Mouse (Mus musculus): ENCODE measurements around the gene Ankzf1. TPM values are rescaled to one million over a fixed set of nuclear protein-coding genes. Genes with fewer than 3 reads are reported as not detected.
"Not testable (repeated sequence)": the region's sequence is repeated elsewhere in the genome, so short reads cannot be mapped to it uniquely, and the experiment has no call there.

The Ankzf1 gene
- polyA plus RNA-seq, 1 experiment from 2014 or later = 23.2 TPM

- Histone ChIP-seq H3K4me3 (no peak overlapping the region), H3K9ac (no peak overlapping the region), H3K4me1 (peaks cover 7% of the 10 kb centered on the region; the same call in 1 of the 2 replicates), H3K36me3 (no peaks in the 10 kb centered on the region), H3K27ac (no peak overlapping the region), H3K4me2 (no peak overlapping the region), H3K9me3 (no peaks in the 10 kb centered on the region), H3K27me3 (no peaks in the 10 kb centered on the region)
- no peak for ATAC-seq (ENCODE audit: borderline replicate concordance, extremely low read depth, low FRiP score, low TSS enrichment)
- 75% methylated on average over 7 of the region's 7 CpGs for WGBS
Observed at GRCm38 (mm10) chr1:75230335-75230994, 38.5 kb downstream of the Ankzf1 start.

- Histone ChIP-seq H3K27me3 (no peaks in the 10 kb centered on the region), H3K36me3 (no peaks in the 10 kb centered on the region), H3K4me2 (no peak overlapping the region), H3K9me3 (no peaks in the 10 kb centered on the region), H3K4me3 (no peak overlapping the region), H3K9ac (no peak overlapping the region), H3K27ac (no peak overlapping the region), H3K4me1 (peaks cover 12% of the 10 kb centered on the region; the same call in 1 of the 2 replicates)
- WGBS = 68% methylated on average over 4 of the region's 4 CpGs
- no peak for ATAC-seq (ENCODE audit: borderline replicate concordance, extremely low read depth, low FRiP score, low TSS enrichment)
Observed at GRCm38 (mm10) chr1:75231224-75231623, 39.3 kb downstream of the Ankzf1 start.

GRCm38 (mm10) chr1:75231664-75232152 is 39.8 kb downstream of the Ankzf1 start, which contains the start of gene A630095N17Rik:
A630095N17Rik (minus strand) TSS chr1:75232102.
- no peaks in the 10 kb centered on the region for H3K27me3 ChIP-seq
- no peak for ATAC-seq (ENCODE audit: borderline replicate concordance, extremely low read depth, low FRiP score, low TSS enrichment)

GRCm38 (mm10) chr1:75232489-75232888 is 40.5 kb downstream of the Ankzf1 start:
- H3K9me3 ChIP-seq; H3K4me3 ChIP-seq; H3K27me3 ChIP-seq; ATAC-seq (ENCODE audit: borderline replicate concordance, extremely low read depth, low FRiP score, low TSS enrichment); H3K4me2 ChIP-seq; H3K27ac ChIP-seq; H3K36me3 ChIP-seq; H3K9ac ChIP-seq: not testable (repeated sequence)
- H3K4me1 ChIP-seq = peaks cover 20% of the 10 kb centered on the region
- WGBS = 63% methylated on average over 4 of the region's 4 CpGs

More at GRCm38 (mm10) chr1:75231664-75232152, 39.8 kb downstream of the Ankzf1 start, which contains the start of gene A630095N17Rik:
- Histone ChIP-seq H3K36me3 (no peaks in the 10 kb centered on the region), H3K4me2 (no peak within 1 kb of the TSS), H3K27ac (no peak within 1 kb of the TSS), H3K4me3 (no peak within 1 kb of the TSS), H3K4me1 (peaks cover 13% of the 10 kb centered on the region), H3K9ac (no peak within 1 kb of the TSS), H3K9me3 (no peaks in the 10 kb centered on the region)
- WGBS = 67% methylated on average over 5 of the region's 5 CpGs

GRCm38 (mm10) chr1:75234606-75235005 is 42.7 kb downstream of the Ankzf1 start:
- peak overlapping the region; percentile 16 for H3K4me2 ChIP-seq
- 2% methylated on average over 8 of the region's 8 CpGs for WGBS
- H3K36me3 ChIP-seq = no peaks in the 10 kb centered on the region
- H3K9me3 ChIP-seq = no peaks in the 10 kb centered on the region
- H3K27ac ChIP-seq = no peak overlapping the region
- H3K4me1 ChIP-seq = peaks cover 23% of the 10 kb centered on the region
- H3K4me3 ChIP-seq = no peak overlapping the region
- no peaks in the 10 kb centered on the region for H3K27me3 ChIP-seq
- H3K9ac ChIP-seq = no peak overlapping the region
- no peak for ATAC-seq (ENCODE audit: borderline replicate concordance, extremely low read depth, low FRiP score, low TSS enrichment)

GRCm38 (mm10) chr1:75236117-75237050 is 44.4 kb downstream of the Ankzf1 start, which contains the start of gene Dnajb2:
Dnajb2 (plus strand) TSS chr1:75236406.
- H3K4me1 ChIP-seq = peaks cover 23% of the 10 kb centered on the region
- H3K27me3 ChIP-seq = no peaks in the 10 kb centered on the region
- ATAC-seq (ENCODE audit: borderline replicate concordance, extremely low read depth, low FRiP score, low TSS enrichment) = peak; percentile 93
- peak within 1 kb of the TSS; percentile 96 for H3K4me2 ChIP-seq
- no peaks in the 10 kb centered on the region for H3K36me3 ChIP-seq
- peak within 1 kb of the TSS; percentile 78 for H3K9ac ChIP-seq
- under 1% methylated on average over 64 of the region's 64 CpGs for WGBS
- H3K9me3 ChIP-seq = no peaks in the 10 kb centered on the region
- peak within 1 kb of the TSS; percentile 80 for H3K4me3 ChIP-seq
- peak within 1 kb of the TSS; percentile 87 for H3K27ac ChIP-seq

GRCm38 (mm10) chr1:75239591-75239990 is 47.6 kb downstream of the Ankzf1 start:
- peaks cover 6% of the 10 kb centered on the region; the same call in 1 of the 2 replicates for H3K36me3 ChIP-seq
- ATAC-seq (ENCODE audit: borderline replicate concordance, extremely low read depth, low FRiP score, low TSS enrichment) = no peak

GRCm38 (mm10) chr1:75243411-75243810 is 51.5 kb downstream of the Ankzf1 start:
- Histone ChIP-seq H3K36me3 (peaks cover 6% of the 10 kb centered on the region; the same call in 1 of the 2 replicates), H3K9me3 (no peaks in the 10 kb centered on the region), H3K4me3 (no peak overlapping the region), H3K4me1 (peaks cover 11% of the 10 kb centered on the region), H3K4me2 (no peak overlapping the region), H3K9ac (no peak overlapping the region), H3K27ac (no peak overlapping the region), H3K27me3 (no peaks in the 10 kb centered on the region)
- 83% methylated on average over 14 of the region's 14 CpGs for WGBS
- ATAC-seq (ENCODE audit: borderline replicate concordance, extremely low read depth, low FRiP score, low TSS enrichment) = no peak

More at GRCm38 (mm10) chr1:75239591-75239990, 47.6 kb downstream of the Ankzf1 start:
- no peak overlapping the region for H3K9ac ChIP-seq
- H3K27ac ChIP-seq = no peak overlapping the region
- no peaks in the 10 kb centered on the region for H3K9me3 ChIP-seq
- H3K4me2 ChIP-seq = no peak overlapping the region
- no peaks in the 10 kb centered on the region for H3K27me3 ChIP-seq
- H3K4me3 ChIP-seq = no peak overlapping the region
- 78% methylated on average over 10 of the region's 10 CpGs for WGBS
- peaks cover 19% of the 10 kb centered on the region for H3K4me1 ChIP-seq

GRCm38 (mm10) chr1:75244175-75244826 is 52.4 kb downstream of the Ankzf1 start:
- no peak for ATAC-seq (ENCODE audit: borderline replicate concordance, extremely low read depth, low FRiP score, low TSS enrichment)
- WGBS = 87% methylated on average over 12 of the region's 12 CpGs
- peaks cover 6% of the 10 kb centered on the region; the same call in 1 of the 2 replicates for H3K36me3 ChIP-seq

GRCm38 (mm10) chr1:75244836-75245235 is 52.9 kb downstream of the Ankzf1 start:
- Histone ChIP-seq H3K27me3 (no peaks in the 10 kb centered on the region), H3K4me3 (no peak overlapping the region), H3K27ac (no peak overlapping the region), H3K4me1 (peaks cover 11% of the 10 kb centered on the region), H3K9ac (no peak overlapping the region), H3K9me3 (no peaks in the 10 kb centered on the region), H3K36me3 (peaks cover 6% of the 10 kb centered on the region; the same call in 1 of the 2 replicates), H3K4me2 (no peak overlapping the region)
- peak; percentile 47; the same call in 1 of the 2 replicates for ATAC-seq (ENCODE audit: borderline replicate concordance, extremely low read depth, low FRiP score, low TSS enrichment)
- 24% methylated on average over 4 of the region's 4 CpGs for WGBS

More at GRCm38 (mm10) chr1:75244175-75244826, 52.4 kb downstream of the Ankzf1 start:
- Histone ChIP-seq H3K4me3 (no peak overlapping the region), H3K4me1 (peaks cover 11% of the 10 kb centered on the region), H3K4me2 (no peak overlapping the region), H3K27ac (no peak overlapping the region), H3K9me3 (no peaks in the 10 kb centered on the region), H3K27me3 (no peaks in the 10 kb centered on the region), H3K9ac (no peak overlapping the region)

Data from lung, embryonic 15.5 days (tissue).